Mouse (Mus musculus) midbrain, embryonic 13.5 days (tissue): ENCODE data around the gene Hoxb2. TPM values are rescaled to one million over a fixed set of nuclear protein-coding genes. Genes with fewer than 3 reads are reported as not detected.

Source experiments
- ATAC-seq: fragments of 200-750 bp; cut with Nextera tagmentation; 2 replicates; pipeline ENCODE4 v1.8.0; 2017; ENCODE audit warnings: mild to moderate bottlenecking, moderate TSS enrichment, moderate library complexity
- H3K27ac ChIP-seq: fragments of 300-500 bp; sonication (generic); 2 replicates; pipeline ENCODE4 v1.5.1; 2015; ENCODE audit warnings: inconsistent platforms, mild to moderate bottlenecking, moderate library complexity
- H3K27me3 ChIP-seq: fragments of 300-500 bp; sonication (generic); 2 replicates; pipeline ENCODE4 v1.6.1; 2015; ENCODE audit warnings: mild to moderate bottlenecking, inconsistent platforms
- H3K36me3 ChIP-seq: fragments of 300-500 bp; sonication (generic); 2 replicates; pipeline ENCODE4 v1.6.1; 2015; ENCODE audit warnings: mild to moderate bottlenecking, inconsistent platforms
- H3K4me1 ChIP-seq: fragments of 300-500 bp; sonication (generic); replicated peaks from 2 replicates; pipeline ENCODE4 v1.6.1; 2015; ENCODE audit warnings: inconsistent platforms
- H3K4me2 ChIP-seq: fragments of 300-500 bp; sonication (generic); replicated peaks from 2 replicates; pipeline ENCODE4 v1.6.1; 2015; ENCODE audit warnings: moderate library complexity, mild to moderate bottlenecking, inconsistent platforms
- H3K4me3 ChIP-seq: fragments of 300-500 bp; sonication (generic); replicated peaks from 2 replicates; pipeline ENCODE4 v1.5.1; 2015; ENCODE audit warnings: mild to moderate bottlenecking, inconsistent platforms
- H3K9ac ChIP-seq: fragments of 300-500 bp; sonication (generic); replicated peaks from 2 replicates; pipeline ENCODE4 v1.6.1; 2015; ENCODE audit warnings: mild to moderate bottlenecking, inconsistent platforms
- H3K9me3 ChIP-seq: fragments of 300-500 bp; sonication (generic); 2 replicates; pipeline ENCODE4 v1.6.1; 2016; ENCODE audit warnings: mild to moderate bottlenecking, inconsistent platforms
- WGBS: fragments of 180-500 bp; shearing (Covaris S2); methylation state at CpG from one replicate; pipeline ENCODE4 v1.1.7; 2015; 5-methylcytosine and 5-hydroxymethylcytosine counted together
- polyA plus RNA-seq: library from polyadenylated mRNA; unstranded; fragments of >200 nt; fragmentation: Nextera tagmentation; extraction: Ambion mirVana; gene quantifications from 2 replicates; pipeline ENCODE4 v1.2.1, GENCODE M21; 2015

Gene Hoxb2
- polyA plus RNA-seq, 1 experiment from 2014 or later = 0.19 TPM

DNA sequence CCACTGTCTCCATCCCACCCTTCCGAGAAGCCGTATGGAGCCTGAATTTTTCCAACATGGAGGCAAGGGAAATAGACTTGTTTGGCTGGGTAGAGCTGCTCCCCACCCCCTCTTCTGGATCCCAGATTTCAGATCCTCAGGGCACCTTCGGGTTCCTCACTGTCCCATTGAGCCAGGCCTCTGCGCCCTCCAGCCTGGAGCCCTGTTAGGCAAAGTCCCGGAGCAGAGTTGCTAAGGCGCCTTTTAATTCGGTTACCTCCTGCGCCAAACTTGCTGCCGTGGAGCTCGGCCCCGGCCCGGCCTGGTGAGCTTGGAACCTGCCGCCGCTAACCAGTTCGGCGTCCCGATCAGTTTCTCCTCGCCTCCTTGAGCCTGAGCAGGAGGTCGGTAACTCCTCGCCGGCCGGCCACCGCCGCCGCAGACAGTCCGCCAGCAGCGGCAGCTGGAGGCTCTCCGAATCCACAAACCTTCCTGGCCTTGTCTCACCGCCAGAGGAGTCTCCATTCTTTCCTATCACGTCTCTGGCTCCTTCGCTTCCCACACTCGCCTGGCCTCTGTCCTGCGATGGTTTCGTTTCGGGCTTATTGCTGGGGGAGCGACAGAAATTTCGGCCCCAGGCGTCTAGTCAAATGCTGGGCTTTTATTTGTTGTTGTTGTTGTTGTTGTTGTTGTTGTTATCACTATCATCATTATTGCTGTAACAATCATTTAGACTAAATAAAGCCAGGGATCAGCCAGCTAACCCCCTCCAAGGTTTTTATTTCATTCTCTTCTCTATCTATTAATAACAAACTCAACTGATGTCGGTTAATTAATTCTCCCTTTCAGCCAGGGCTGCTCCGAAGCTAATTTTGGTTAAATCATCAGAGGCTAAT is 8.4 kb upstream of the Hoxb2 start:
- under 1% methylated on average over 40 of the region's 40 CpGs for WGBS
- H3K4me2 ChIP-seq = no peak overlapping the region
- ATAC-seq = no peak
- H3K27me3 ChIP-seq = peaks cover 100% of the 10 kb centered on the region
- H3K4me3 ChIP-seq = no peak overlapping the region
- no peaks in the 10 kb centered on the region for H3K36me3 ChIP-seq
- H3K9ac ChIP-seq = no peak overlapping the region
- 0 out of 2 replicates have a peak, but pooled peaks cover 4% of the 10 kb centered on the region for H3K4me1 ChIP-seq
- no peak overlapping the region for H3K27ac ChIP-seq
- H3K9me3 ChIP-seq = no peaks in the 10 kb centered on the region

DNA sequence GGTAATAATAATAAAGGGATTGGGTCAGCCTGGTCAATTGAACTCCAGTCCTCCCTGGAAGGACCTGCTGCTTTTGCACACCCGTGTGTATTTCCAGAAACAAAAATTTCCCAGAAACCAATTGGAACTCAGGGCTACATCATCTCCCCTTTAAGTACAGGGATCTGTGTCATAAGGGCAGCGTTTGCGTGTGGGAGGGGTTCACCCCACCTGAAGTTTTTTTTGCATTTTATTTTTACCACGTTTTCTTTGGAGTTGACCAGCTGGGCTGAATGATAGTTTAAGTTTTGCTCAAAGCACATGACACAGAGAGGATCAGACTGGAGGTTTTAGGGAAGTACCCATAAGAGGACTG is 7.8 kb upstream of the Hoxb2 start:
- Histone ChIP-seq H3K27me3 (peaks cover 98% of the 10 kb centered on the region), H3K9ac (no peak overlapping the region), H3K4me1 (0 out of 2 replicates have a peak, but pooled peaks cover 4% of the 10 kb centered on the region), H3K36me3 (no peaks in the 10 kb centered on the region), H3K4me2 (no peak overlapping the region), H3K9me3 (no peaks in the 10 kb centered on the region), H3K4me3 (no peak overlapping the region), H3K27ac (no peak overlapping the region)
- ATAC-seq = no peak
- WGBS = 1% methylated on average over 4 of the region's 4 CpGs

DNA sequence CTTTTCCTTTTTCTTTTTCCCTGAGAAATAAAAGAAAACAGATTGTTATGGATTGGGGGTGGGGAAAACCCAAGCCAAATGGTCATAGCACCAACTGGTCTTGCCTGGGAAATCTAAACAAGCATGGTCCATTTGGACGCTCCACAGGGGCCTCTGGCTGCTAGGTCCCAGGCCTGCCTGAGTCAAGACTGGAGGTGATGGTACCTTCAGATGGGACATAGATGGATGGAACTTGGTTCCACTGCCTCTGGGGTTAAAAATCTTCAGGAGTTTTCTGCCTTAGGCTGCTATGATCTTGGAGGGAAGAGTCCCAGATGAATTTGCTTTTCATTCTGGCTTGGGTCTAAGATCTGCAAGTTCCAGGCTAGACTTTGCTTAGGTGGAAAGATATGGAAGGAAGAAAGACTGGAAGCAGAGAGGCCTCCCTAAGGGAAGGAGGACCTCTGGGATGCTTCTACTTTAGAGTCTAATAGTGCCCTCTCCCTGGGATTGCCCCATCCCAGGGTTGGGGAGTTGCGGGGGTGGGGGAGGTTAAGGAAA is 7.0 kb upstream of the Hoxb2 start:
- Histone ChIP-seq H3K9me3 (no peaks in the 10 kb centered on the region), H3K4me2 (no peak overlapping the region), H3K4me1 (0 out of 2 replicates have a peak, but pooled peaks cover 4% of the 10 kb centered on the region), H3K4me3 (no peak overlapping the region), H3K36me3 (no peaks in the 10 kb centered on the region), H3K9ac (no peak overlapping the region), H3K27me3 (peaks cover 98% of the 10 kb centered on the region), H3K27ac (no peak overlapping the region)
- WGBS = 4% methylated on average over 2 of the region's 2 CpGs
- no peak for ATAC-seq

DNA sequence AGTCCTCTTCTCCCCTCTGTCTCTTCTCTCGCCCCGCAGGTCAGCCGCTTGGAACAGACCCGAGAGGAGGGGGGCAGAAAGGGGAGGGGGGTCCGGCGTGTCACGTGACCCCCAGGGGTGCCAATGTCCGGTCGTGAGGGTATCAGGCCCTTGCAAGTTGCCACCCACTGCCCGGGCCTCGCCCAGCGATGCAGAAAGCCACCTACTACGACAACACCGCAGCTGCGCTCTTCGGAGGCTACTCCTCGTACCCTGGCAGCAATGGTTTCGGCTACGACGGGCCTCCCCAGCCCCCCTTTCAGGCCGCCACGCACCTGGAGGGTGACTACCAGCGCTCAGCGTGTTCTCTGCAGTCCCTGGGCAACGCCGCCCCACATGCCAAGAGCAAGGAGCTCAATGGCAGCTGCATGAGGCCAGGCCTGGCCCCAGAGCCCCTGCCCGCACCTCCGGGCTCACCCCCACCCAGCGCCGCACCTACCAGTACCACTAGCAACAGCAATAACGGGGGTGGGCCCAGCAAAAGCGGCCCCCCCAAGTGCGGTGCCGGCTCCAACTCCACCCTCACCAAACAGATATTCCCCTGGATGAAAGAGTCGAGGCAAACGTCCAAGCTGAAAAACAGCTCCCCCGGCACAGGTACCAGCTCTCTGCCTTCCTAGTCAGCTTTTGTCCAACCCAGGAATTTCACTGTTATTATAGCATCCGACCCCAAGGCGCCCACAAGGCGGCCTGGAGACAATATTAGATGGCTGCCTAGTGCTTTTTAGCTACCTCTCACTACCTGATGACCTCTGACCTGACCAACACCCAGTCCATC is 6.1 kb upstream of the Hoxb2 start:
- H3K9ac ChIP-seq = no peak overlapping the region
- no peak overlapping the region for H3K4me3 ChIP-seq
- H3K27ac ChIP-seq = no peak overlapping the region
- H3K36me3 ChIP-seq = no peaks in the 10 kb centered on the region
- peaks cover 98% of the 10 kb centered on the region for H3K27me3 ChIP-seq
- no peaks in the 10 kb centered on the region for H3K9me3 ChIP-seq
- H3K4me2 ChIP-seq = no peak overlapping the region
- no peak for ATAC-seq
- H3K4me1 ChIP-seq = 0 out of 2 replicates have a peak, but pooled peaks cover 4% of the 10 kb centered on the region
- WGBS = under 1% methylated on average over 38 of the region's 40 CpGs

DNA sequence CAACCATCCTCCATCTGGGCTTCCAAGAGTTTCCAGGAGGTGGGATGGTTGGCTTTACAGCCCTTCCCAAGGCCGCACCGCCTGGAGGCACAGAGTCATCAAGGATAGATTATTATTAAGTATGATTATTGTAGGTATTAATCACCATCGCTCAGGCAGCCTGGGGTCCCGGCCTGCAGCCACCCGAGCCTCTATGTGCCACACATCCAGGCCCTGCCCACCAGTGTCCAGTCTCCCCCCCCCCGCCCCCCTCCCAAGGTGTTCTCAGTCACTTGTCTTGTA is 5.5 kb upstream of the Hoxb2 start:
- peaks cover 98% of the 10 kb centered on the region for H3K27me3 ChIP-seq
- no peaks in the 10 kb centered on the region for H3K36me3 ChIP-seq
- WGBS = 2% methylated on average over 6 of the region's 6 CpGs
- no peak overlapping the region for H3K4me2 ChIP-seq
- no peak for ATAC-seq
- 0 out of 2 replicates have a peak, but pooled peaks cover 4% of the 10 kb centered on the region for H3K4me1 ChIP-seq
- H3K27ac ChIP-seq = no peak overlapping the region
- H3K4me3 ChIP-seq = no peak overlapping the region
- no peaks in the 10 kb centered on the region for H3K9me3 ChIP-seq
- no peak overlapping the region for H3K9ac ChIP-seq

DNA sequence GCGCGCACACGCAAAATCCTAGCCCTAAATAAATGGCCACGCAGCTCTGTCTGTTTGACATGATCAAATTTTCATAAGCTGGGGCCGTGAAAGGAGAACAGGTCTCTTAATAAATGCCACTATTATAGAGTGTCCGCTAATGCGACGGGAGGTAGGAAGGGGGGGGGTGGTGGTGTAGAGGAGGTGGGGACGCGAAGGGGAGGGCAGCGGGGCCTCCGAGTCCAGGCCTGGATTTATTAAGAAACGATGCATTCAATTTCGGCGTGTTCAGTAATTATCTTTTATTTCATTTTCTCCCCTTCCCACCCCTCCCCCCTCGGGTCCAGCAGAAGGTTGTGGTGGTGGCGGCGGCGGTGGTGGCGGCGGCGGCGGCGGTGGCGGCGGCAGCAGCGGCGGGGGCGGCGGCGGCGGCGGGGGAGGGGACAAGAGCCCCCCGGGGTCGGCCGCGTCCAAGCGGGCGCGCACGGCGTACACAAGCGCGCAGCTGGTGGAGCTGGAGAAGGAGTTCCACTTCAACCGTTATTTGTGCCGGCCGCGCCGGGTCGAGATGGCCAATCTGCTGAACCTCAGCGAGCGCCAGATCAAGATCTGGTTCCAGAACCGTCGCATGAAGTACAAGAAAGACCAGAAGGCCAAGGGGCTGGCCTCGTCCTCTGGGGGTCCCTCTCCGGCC is 5.0 kb upstream of the Hoxb2 start:
- H3K4me3 ChIP-seq = no peak overlapping the region
- peaks cover 98% of the 10 kb centered on the region for H3K27me3 ChIP-seq
- no peak overlapping the region for H3K9ac ChIP-seq
- WGBS = 2% methylated on average over 40 of the region's 56 CpGs
- no peak overlapping the region for H3K4me2 ChIP-seq
- H3K36me3 ChIP-seq = no peaks in the 10 kb centered on the region
- H3K27ac ChIP-seq = no peak overlapping the region
- no peak for ATAC-seq
- H3K9me3 ChIP-seq = no peaks in the 10 kb centered on the region
- 0 out of 2 replicates have a peak, but pooled peaks cover 4% of the 10 kb centered on the region for H3K4me1 ChIP-seq

DNA sequence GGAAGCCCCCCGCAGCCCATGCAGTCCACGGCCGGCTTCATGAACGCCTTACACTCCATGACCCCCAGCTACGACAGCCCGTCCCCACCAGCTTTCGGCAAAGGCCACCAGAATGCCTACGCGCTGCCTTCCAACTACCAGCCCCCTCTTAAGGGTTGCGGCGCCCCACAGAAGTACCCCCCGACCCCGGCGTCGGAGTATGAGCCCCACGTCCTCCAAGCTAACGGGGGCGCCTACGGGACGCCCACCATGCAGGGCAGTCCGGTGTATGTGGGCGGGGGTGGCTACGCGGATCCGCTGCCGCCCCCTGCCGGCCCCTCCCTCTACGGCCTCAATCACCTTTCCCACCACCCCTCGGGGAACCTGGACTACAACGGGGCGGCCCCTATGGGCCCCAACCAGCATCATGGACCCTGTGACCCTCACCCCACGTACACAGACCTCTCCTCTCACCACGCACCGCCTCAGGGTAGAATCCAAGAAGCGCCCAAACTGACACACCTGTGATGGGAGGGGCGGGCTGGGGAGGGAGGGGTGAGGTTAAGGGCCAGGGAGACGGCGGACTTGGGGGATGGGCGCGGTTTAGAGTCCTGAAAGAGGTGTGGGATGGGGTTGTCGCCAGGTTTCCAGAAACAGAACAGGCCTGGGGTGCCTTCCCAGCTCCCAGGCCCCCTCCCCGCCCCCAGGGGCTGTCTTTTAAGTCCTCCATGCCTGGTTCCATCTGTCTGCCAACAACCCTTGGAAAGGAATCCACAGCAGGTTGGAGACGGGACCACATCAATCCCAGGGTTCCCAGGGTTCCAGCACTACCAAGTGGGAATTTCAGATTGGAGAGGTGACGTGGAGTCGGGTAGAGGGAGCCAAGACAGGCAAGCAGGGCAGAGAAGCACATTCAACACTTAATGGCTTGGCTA is 4.2 kb upstream of the Hoxb2 start:
- H3K9ac ChIP-seq = no peak overlapping the region
- 0 out of 2 replicates have a peak, but pooled peaks cover 4% of the 10 kb centered on the region for H3K4me1 ChIP-seq
- no peak for ATAC-seq
- no peak overlapping the region for H3K4me2 ChIP-seq
- WGBS = under 1% methylated on average over 45 of the region's 45 CpGs
- peaks cover 98% of the 10 kb centered on the region for H3K27me3 ChIP-seq
- no peak overlapping the region for H3K4me3 ChIP-seq
- H3K9me3 ChIP-seq = no peaks in the 10 kb centered on the region
- H3K27ac ChIP-seq = no peak overlapping the region
- H3K36me3 ChIP-seq = no peaks in the 10 kb centered on the region

DNA sequence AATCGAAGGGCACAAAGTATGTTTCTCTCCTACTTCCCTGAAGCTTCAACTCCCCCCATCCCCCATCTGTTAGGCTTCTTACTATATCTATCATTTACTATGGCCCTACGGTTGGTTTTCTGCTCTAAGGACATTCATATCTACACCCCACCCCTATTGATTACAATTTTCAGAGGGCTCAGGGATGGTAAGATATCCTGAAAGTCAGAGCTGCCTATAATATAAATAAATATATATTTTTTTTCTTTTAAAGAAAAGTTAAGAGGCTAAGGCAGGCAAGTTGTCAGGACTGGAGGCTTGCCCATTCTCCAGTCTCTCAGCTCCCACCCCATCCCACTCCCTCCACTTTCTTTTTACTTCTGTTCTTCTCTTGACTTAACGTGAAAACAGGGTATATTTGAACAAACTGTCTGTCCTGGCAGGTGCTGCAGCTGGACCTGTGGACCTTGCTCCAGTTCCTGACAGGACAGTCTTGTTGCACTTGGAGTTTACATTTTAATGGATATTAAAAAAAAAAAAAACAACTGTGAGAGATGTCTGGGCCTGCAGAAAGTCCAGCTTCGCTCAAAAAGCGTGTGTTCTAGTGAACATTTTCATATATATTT is 3.3 kb upstream of the Hoxb2 start:
- no peak overlapping the region for H3K4me2 ChIP-seq
- peaks cover 98% of the 10 kb centered on the region for H3K27me3 ChIP-seq

DNA sequence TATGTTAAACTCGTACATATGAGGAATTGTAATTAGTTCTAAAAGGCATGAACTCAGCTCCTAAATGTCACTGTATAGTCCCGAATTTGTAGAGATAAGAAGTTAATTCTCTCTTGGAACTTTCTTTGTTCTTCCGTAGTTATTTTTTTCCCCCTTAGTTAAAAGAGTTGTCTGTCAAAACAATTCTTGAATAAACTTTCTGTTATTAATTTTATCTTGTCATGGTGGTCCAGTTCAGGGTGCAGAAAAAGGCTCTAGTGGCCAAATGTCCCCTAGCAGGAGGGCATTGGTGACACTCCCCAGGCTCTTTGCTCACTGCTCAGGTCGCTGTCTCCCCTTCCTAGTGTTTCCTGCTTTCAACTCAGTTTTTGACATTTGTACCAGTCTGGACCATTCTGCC is 2.6 kb upstream of the Hoxb2 start:
- no peaks in the 10 kb centered on the region for H3K36me3 ChIP-seq
- H3K9me3 ChIP-seq = no peaks in the 10 kb centered on the region
- no peak overlapping the region for H3K9ac ChIP-seq
- no peak for ATAC-seq
- no peak overlapping the region for H3K27ac ChIP-seq
- H3K27me3 ChIP-seq = peaks cover 98% of the 10 kb centered on the region
- H3K4me3 ChIP-seq = no peak overlapping the region
- WGBS = 6% methylated on average over 4 of the region's 4 CpGs
- 0 out of 2 replicates have a peak, but pooled peaks cover 4% of the 10 kb centered on the region for H3K4me1 ChIP-seq
- H3K4me2 ChIP-seq = no peak overlapping the region

More for the DNA sequence above, 3.3 kb upstream of the Hoxb2 start:
- 0 out of 2 replicates have a peak, but pooled peaks cover 4% of the 10 kb centered on the region for H3K4me1 ChIP-seq
- ATAC-seq = no peak
- H3K9me3 ChIP-seq = no peaks in the 10 kb centered on the region
- no peak overlapping the region for H3K9ac ChIP-seq
- no peak overlapping the region for H3K27ac ChIP-seq
- H3K4me3 ChIP-seq = no peak overlapping the region
- H3K36me3 ChIP-seq = no peaks in the 10 kb centered on the region
- 5% methylated on average over 5 of the region's 5 CpGs for WGBS

DNA sequence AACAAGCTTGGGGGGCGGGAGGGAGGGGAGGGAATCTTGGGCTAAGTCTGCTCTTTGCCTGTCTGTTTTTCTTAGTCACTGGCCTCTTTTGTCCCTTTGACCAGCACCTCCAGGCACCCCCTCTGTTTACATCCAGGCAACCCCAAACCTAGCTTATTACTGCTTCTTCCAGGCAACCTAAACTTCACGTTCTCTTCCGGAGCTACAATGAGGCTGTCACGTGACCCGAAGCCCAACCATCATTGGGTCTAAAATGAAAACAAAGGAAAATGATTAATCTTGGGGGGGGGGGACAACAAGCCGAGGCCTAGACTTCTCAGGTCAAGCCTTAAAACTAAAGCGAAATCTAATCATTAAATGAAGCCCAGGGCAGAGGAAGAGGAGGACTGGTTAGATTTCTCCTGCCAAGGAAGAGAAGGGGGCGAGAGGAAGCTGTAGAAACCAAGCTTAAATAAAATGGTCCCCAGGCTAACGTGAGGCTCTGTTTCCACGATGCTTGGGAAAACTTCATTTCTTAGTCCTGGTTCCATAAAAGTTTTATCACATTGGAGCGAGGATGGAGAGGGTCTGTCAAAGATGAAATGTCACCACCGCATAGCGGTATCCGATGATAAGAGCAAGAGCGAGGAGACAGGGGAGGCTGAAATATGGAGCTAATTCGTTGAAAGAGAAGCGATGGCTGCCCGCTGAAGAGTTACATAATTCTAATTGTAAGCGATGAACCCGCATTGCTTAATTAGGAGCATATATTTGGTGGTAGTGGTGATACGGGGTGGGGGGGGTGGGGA is 2.0 kb upstream of the Hoxb2 start:
- Histone ChIP-seq H3K9me3 (no peaks in the 10 kb centered on the region), H3K27ac (no peak overlapping the region), H3K4me1 (0 out of 2 replicates have a peak, but pooled peaks cover 7% of the 10 kb centered on the region), H3K27me3 (peaks cover 98% of the 10 kb centered on the region), H3K4me3 (no peak overlapping the region), H3K36me3 (no peaks in the 10 kb centered on the region), H3K9ac (no peak overlapping the region), H3K4me2 (no peak overlapping the region)
- WGBS = 2% methylated on average over 21 of the region's 21 CpGs
- ATAC-seq = no peak
